Mouse (Mus musculus) left cerebral cortex, adult 18-20 months (tissue): ENCODE measurements around the gene Plekhb1. TPM values are rescaled to one million over a fixed set of nuclear protein-coding genes. Genes with fewer than 3 reads are reported as not detected.

Experiments
- DNase-seq, 2 experiments: peaks; one replicate each; pipeline ENCODE4 v3.0.0; 2021 to 2022; ENCODE audit warnings: low spot score in 2 of 2, mixed read lengths in 1 of 2
- long read RNA-seq, 2 experiments: library from polyadenylated mRNA; stranded (forward); transcript quantifications; one replicate each; pipeline ENCODE4 v2.0.0; 2021
- total RNA-seq, 2 experiments: library from RNA; stranded (reverse); gene quantifications; 2 replicates each; pipeline ENCODE4 v1.2.3; 2021

Gene Plekhb1
- total RNA-seq: 100 to 1,000 TPM; 174 to 178 TPM
- long read RNA-seq, experiment 1, transcript Plekhb1-204 (7 exons, 1,919 nt): minor isoform, 8 of 163 reads
- long read RNA-seq, experiment 1, transcript Plekhb1-205 (6 exons, 2,793 nt): major isoform, 74 of 163 reads
- long read RNA-seq, experiment 1, transcript Plekhb1-203 (7 exons, 1,806 nt): minor isoform, 36 of 163 reads
- long read RNA-seq, experiment 1, partial matches to known transcripts: 35 of 163 reads
- long read RNA-seq, experiment 1, other reads (novel, unspliced or antisense): 7 of 163 reads
- long read RNA-seq, experiment 2, transcript Plekhb1-207 (8 exons, 1,911 nt): minor isoform, 6 of 147 reads
- long read RNA-seq, experiment 2, transcript Plekhb1-205 (6 exons, 2,793 nt): major isoform, 68 of 147 reads
- long read RNA-seq, experiment 2, transcript Plekhb1-204 (7 exons, 1,919 nt): minor isoform, 5 of 147 reads
- long read RNA-seq, experiment 2, transcript Plekhb1-203 (7 exons, 1,806 nt): minor isoform, 33 of 147 reads
- long read RNA-seq, experiment 2, partial matches to known transcripts: 28 of 147 reads
- long read RNA-seq, experiment 2, other reads (novel, unspliced or antisense): 7 of 147 reads

DNA sequence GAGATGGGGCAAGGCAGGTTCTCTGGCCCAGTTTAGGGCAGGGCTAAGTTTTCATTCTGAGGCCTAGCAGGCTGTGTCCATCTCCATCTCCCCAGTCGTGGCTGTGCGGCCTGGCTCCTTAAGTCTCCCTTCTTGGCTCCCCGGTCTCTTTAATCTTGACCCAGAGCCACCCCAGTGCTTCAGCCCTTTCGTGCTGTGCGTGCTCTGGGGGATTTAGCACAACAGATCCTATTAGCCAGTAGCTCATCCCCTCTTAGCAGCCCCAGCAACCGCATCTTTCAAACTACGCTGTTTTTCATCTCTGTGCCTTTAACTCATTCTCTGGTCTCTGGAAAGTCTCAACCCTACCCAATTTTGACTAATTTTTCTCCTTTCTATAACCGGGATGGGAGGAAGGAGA lies at the start of gene Plekhb1:
Plekhb1 (minus strand) TSS at position 184 of the 400 bp plus-strand sequence.
- DNase-seq: no peak

DNA sequence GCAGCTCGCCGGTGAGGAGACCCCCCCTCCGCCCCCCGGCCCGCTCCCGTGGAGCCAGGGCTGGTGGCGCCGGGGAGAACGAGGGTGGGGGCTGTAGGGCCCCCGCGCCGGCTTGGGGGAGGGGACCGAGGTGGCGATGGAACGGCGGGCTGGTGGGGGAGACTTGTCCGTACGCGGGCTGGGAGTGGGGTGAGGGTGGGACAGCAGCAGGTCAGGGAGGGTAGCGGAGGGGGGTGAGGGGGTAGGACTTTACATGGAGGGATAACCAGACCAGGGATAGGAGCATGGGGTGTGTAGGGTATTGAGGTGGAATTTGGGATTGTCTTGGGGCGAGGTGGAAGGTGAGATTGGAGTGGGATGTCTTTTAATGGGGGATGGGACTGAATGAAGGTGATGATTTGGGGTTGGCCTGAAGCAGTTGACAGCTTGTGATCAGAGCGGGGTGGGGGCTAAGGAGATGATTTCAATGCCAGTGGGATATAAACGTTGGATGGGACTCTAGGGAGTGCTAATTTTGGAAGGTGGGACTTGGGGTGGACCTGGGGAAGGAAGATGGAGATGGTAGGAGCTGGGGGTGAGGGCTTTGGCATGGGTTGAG lies 44.8 kb upstream of the Plekhb1 start:
- DNase-seq: no peak

DNA sequence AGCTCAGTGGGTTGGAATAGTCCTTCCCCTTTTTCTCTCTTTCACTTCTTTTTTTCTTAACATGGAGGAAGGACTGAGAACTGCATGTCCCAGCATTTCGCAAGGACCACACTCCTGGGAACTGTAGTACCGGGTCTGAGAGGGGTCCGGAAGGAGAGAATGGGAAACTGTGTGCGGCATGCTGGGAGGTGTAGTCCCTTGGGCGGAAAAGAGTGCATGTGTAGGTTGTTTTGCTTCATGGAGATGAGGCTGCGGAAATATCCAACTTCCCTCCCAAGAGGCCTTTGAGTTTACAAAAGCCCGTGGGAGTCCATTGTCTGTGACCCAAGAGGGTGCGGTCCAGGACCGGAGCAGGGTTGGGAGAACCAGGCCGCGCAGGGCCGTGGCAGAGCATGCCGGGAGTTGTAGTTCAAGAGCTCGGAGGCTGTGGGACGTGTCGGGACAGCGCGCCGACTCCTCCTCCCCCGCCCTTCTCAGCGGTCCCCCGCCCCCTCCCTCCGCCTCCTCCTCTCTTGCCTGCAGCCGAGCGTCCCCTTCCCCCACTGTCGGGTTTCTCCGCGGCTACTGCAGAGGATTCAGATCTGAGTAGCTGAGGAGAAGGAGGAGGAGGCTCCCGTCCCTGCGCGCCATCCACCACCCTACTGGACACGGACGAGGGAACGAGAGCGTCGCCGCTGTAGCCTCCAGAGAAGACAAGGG lies 44.1 kb upstream of the Plekhb1 start, which contains the start of gene Fam168a:
Fam168a (plus strand) TSS at position 493 of the 699 bp plus-strand sequence.
- peak; percentile 93 to 94 for DNase-seq

DNA sequence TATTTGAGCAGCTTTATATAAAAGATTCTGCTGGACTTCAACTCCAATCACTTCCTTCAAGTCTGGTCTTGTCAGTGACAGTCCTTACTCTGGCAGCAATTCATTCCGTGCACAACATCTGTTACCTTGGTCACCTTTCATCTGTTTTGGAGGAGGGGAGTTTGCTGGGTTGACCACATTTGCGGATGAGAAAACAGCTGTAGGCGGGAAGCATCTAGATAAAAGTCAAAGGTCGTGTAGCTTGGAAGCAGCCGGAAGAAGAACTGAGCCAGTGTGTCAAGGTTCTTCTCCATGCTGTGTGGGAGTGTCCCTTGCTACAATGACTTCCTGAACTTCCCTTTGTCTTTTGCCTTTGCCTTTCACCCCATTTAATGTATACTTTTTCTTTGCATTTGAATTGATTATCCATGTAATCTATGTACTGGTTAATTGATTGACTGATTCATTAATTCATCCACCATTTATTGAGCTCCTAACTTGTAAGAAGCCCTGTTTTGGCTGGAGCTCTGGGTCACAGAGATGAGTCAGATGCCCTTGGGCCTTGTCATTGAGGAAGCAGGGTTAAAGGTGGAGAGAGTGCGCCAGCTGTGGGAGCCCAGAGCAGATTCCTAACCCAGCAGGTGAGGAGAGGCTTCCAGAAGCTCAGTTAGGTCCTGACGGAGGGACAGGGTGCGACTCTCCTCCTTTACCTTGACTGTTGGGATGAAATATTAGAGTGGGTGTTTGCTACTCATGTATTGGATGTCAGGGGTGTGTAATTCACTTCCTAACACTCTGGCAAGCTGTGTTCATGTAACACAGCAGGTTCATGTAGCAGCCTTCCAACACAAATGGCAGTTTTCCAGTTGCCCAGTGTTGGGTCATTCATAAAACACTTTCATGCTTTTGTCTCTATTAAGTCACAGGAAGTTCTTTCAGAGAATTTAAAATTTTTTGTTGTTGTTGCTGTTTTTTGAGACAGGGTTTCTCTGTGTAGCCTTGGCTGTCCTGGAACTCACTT lies 37.9 kb upstream of the Plekhb1 start:
- DNase-seq: no peak

DNA sequence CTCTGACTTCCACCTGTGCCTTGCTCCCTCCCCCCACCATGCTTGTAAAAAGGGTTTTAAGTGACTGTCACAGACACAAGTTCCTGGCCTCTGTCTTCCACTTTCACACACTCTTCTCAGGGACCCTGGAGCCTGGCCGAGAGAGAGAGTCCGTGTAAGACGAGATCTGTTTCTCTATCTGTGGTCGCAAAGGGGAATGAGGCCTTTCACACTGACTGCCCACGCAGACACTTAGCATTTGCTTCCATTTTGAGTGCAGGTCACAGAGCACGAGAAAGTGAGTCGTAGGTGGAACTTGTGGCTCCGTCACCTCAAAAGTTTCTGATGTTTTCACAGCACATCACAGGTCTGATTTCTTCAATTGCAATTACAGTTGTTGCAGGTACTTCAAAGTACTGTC lies 31.0 kb upstream of the Plekhb1 start:
- DNase-seq: no peak

DNA sequence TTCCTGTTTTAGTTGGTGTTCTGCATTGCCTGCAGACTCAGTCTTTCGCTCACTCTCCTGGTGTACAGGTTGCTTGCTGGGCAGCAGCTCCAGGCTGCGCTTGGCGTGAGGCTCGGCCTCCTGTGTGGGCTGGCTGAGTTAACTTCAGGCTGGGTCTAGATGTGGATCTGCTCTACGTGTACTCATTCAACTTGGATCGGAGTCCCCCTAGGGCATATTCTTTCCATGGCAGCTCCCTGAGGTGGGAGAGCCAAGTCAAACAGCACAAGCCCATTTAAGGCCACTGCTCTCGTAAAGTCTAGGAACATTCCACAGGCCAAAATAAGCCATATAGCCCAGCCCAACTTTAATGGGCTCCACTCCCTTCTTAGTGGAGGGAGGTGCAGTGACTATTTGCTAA lies 26.3 kb upstream of the Plekhb1 start:
- no peak for DNase-seq

DNA sequence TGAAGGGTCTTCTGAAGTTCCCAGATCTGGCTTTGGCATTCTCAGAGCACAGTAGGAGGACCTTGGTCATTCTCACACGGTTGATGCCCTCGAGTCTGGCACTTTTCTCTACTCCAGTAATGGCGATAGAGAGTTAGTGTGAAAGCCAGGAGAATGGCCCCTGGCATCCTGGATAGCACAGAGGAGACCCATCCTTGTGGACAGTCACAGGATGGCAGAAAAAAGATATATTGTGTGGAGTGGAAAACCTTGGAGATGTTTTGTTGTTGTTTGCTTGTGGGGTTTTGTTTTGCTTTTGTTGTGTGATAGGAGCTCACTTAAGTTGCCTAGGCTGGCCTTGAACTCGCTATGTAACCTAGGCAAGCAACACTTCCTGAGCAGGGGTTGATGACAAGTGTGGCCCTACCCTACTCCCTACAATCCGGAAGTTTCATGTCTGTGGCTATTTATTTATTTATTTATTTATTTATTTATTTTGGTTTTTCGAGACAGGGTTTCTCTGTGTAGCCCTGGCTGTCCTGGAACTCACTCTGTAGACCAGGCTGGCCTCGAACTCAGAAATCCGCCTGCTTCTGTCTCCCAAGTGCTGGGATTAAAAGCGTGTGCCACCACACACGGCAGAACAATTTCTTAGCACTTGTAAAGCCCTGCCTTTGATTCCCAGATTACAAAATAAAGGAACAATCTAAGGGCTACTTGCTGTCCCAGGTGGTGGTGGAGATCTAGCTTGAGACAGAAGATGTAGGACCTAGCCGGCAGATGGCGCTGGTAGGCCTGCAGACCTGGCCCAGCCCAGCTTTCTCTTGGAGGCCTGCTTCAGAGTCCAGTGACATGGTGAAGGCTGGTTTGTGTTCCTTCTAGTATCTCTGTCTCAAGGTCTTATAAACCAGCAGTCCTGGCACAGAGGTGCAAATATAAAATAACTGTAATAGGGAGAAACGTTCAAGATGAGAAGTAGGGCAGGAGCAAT lies 23.1 kb upstream of the Plekhb1 start:
- peak; percentile 74 to 77 for DNase-seq

DNA sequence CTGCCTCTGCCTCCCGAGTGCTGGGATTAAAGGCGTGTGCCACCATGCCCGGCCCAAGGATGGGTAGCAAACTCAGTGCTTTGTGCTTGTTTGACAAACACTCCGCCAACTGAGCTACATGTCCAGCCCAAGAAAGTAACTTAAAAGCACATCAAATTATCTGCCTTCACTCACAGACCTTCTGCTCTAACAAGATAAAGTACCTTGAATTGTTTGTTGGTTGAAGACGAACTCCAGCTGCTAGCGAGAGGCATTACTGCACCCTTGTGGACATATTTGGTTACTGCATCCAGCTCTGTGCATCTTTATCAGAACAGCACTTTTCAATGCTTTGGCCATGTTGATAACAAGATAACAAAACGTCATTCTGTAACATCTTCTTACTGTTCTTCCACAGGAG lies 22.3 kb upstream of the Plekhb1 start:
- peak; percentile 65 to 81 for DNase-seq

DNA sequence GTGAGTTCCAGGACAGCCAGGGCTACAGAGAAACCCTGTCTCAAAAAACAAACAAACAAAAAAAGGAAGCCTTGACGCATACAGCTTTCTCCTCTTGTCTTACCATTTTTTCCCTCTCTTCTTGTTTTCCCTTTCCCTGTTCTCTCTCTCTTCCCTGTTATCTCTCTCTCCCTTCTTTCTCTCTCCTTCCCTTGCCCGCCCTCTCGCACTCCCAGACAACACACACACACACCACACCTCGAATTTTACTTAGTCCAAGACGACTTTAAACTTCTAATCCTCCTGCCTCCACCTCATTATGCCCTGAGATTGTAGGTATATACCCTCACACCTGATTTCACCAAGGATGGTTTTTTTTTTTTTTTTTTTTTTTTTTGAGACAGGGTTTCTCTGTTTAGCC lies 21.9 kb upstream of the Plekhb1 start:
- no peak for DNase-seq

DNA sequence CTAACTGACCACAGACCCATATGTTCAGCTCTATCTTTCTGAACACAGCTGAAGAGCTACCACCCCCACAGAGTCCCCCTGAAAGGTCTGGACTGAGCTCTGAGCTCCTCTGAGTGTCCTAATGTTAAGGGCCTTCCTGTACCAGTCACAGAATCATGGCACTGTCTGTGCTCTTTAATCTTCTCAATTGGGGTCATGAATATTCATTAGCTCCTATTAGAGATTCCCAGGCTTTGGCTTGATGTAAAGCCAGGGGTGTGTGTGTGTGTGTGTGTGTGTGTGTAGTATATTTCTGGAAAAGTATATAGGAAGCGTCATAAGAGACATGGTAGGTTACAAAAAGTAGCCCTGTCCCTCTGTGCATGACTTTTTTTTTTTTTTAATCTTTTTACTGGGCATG lies 21.0 kb upstream of the Plekhb1 start:
- DNase-seq: no peak

DNA sequence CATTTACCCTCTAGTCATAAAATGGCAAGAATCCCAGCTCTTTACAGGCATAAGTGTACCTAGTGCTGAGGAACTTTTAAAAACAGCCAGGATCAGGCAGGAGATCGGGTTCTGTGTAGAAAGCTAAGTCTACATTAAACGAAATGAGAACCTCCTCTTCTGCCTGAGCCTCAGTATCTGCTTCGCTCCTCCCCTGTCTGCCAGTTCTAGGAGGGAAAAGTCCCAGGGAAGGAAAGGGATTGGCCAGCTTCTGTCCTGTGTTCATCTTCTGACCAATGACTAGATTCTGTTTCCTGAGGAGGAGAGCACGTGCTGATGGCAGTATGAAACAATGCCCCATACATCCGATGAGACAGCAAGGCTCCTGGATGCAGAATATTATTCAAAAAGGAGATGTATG lies 18.9 kb upstream of the Plekhb1 start:
- peak in 1 of 2 experiments; percentile 22 for DNase-seq

DNA sequence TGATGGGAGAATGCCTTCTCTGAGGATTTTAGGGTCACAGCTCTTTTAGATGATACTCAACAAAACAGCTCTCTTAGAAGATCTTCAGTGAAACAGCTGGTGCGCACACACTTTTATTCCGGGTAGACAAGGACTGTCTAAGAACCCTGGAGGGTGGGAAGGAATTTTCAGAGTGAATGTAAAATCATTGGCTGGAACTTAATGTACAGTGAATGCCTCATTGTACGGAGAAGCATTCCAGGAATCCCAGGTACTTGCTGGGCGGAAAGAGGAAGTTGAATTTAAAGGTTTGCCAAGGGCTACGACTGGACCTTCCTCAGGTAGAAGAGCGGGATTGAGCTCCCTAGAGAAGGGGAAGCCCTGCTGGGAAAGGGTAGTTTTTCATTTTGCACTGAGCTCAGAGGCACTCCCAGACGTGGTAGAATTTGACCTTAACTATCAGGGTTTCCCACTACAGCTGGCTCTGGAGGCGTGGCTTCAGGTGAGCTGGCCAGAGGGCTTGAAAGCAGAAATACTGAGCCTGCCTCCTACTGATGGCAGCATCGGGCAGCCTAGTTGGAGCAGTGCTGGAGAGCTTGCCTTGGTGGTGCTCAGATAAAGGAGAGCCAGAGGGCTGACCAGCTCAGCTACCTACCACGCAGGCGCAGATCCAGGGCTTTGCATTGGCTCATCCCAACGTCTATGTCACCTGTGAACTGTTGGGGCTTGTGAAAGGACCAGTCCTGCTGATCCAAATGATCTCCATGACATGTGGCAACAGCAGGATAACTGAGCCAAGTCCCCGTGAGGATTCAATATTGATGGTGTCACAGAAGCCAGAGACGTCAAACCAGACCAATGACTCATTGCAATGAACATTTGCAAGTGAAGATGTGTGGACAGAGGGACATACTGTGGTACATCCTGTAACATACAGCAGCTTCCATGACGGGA lies 17.0 kb upstream of the Plekhb1 start:
- no peak for DNase-seq

DNA sequence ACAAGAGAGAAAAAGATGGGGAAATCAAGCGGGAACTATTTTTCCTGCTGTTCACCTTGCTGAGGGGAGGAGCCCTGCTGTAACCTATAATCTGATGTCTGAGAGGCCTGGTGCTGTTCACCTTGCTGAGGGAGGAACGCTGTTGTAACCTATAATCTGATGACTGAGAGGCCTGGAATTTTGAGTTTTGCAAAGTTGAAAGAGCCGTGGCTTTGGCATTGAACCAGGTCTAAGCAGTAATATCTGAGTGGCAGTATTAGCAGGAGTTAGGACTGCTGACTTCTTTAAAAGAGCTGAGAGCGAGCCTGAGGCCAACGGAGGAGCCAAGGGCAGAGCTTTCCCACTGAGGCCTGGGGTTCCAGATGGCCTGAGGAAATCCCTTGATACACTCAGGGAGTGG lies 15.8 kb upstream of the Plekhb1 start:
- DNase-seq: no peak

DNA sequence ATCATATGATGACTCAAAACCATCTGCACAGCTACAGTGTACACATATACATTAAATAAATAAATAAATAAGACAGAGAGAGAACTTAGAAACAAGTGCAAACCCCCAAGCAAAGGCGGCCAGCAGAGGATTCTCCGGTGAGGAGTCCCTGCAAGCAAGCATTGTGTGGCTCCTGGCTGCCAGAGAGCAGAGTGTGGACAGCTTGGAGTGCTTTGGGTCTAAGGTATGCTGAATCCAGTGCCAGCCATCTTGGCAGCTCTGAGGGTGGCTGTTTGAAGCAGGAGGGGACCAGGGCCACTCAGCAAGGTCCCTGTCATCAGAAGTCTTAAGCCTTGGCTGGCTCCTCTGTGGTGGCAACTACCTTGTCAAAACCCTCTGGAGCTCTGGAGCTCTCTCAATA lies 12.7 kb upstream of the Plekhb1 start:
- no peak for DNase-seq

DNA sequence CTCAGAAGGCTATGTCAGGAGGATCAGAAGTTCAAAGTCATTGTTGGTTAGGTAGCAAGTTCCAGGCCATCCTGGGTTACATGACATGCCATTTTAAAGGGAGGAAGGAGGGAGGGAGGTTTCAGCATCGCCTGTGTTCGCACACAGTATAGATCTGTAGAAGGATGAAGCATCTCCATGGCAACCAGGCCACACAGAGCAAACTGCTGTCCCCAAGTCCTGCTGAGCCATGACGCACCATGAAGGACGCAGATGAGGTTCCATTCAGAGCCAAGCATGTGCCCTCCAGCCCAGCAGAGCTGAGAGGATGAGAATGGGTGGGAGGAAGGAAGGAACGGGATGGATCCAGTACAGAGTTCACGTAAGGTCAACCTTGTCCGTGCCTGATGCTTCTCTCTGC lies 11.2 kb upstream of the Plekhb1 start:
- DNase-seq: no peak

DNA sequence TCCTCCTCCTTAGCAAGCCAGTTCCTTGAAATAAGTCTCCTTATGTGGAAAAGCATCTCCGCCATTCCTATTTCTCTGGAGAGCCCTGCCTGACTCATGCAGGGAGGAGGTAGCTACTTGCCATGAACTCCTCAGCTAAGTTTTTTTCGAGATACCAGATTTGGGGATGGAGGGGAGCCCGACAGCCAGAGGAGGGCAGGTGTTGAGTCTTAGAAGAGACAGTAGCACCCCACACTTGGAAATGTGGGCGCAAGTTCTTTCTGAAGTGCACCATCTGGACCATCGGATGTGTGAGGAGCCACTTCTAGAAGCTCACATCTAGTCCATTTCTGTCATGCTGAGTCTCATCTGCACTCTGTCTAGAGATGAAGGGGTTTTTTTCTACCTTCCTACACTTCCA lies 8.4 kb upstream of the Plekhb1 start:
- DNase-seq: peak; percentile 47 to 65

DNA sequence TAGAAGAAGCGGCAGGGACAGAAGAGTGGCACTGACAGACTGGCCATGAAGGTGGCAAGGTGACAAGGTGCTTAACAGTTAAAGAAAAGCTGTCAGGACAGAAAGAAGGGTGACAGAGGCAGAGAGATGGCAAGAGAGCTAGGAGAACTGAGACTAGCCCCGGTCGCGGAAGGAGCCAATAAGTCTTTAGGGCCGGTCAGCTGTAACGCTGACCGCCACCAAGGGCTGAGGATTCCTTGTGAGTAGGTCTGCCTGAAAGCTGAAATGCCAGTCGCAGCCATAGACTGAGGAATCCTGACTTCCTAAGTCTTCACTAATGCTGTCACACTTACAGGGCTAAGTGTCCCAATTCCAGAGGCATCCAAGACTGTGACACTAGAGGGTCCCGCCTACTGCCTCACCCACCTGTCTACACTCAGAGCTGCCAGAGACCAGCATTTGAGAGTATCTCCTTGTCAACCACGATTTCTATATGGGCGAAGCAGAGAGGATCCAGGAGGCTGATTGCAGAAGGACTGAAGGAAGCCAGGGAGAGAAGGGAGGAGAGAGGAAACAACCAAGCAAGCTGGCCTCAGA lies 1.6 kb upstream of the Plekhb1 start:
- DNase-seq: no peak

DNA sequence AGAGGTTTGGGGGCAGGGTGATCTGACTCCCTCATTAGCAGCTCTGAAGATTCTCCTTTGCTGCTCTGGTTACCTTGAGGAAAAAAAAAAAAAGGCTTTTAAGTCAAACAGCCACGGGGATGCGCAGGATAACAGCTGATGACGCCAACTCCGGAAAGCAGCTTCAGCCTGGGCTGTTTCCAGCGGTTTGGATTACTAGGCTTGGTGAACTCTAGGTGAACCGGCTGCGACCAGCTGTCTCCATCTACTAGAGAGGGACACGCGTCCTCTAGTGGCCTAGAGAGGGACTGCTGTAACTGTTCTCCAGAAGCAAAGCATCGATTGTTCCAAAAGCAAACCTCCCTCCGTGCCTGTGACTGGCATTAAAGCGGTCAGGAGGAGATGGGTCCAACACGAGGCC lies 976 bp upstream of the Plekhb1 start:
- DNase-seq: peak; percentile 87 to 94
